Mouse (Mus musculus) urinary bladder, postnatal 25 days (tissue): ENCODE results near the gene Cdip1.
"Not testable (repeated sequence)": the region's sequence is repeated elsewhere in the genome, so short reads cannot be mapped to it uniquely, and the experiment has no call there.

ENCODE experiments used
- DNase-seq: peaks from one replicate; pipeline ENCODE4 v3.0.0; 2022; ENCODE audit warnings: low spot score

Gene Cdip1

DNA sequence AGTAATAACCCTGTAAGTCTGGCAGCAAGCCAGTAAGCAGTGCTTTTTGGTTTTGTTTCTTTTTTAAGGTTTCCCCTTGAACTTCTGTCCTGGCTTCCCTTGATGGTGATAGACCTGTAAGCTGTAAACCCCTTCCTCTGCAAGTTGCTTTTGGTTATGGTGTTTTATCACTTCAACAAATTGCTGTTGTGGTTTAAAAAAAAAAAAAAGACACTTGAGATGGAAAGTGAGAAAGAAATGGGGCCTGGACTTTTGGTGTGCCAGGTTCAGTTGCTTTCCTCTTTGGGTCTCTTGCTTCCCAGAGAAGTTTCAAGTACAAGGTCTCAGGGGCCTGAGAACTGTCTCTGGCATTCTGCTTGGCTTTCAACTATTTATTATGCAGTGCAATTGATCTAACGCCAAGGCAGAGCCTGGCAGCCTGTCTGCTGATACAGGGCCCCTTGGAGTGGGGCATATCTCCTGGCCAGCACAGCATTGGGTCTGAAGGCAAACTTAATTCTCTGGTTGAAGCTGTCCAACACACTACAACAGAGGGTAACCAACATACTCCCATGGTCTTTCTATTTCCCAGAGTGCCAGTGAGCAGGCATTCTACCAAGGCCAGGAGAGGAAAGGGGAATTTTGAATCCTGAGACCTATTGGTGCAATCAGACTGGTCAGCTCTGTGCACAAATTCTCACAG is 16.7 kb downstream of the Cdip1 start:
- no peak for DNase-seq

DNA sequence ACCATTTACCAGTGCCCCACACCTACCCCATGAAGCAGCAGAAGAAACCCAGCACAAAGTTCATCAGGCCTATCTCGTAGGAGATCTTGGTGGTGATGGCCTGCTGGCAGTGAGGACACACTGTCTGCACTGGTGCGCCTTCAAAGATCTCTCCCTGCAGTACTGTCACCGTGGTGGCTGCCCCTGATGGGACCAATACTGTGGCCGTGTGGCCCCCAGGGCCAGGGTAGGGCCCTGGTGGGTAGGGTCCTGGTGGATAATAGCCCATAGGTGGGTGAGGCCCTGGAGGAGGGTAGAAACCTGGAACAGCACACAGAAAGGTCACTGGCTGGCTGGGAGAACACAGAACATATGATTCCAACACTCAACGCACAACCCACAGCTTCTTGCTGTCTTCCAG is 21.4 kb downstream of the Cdip1 start:
- no peak for DNase-seq

DNA sequence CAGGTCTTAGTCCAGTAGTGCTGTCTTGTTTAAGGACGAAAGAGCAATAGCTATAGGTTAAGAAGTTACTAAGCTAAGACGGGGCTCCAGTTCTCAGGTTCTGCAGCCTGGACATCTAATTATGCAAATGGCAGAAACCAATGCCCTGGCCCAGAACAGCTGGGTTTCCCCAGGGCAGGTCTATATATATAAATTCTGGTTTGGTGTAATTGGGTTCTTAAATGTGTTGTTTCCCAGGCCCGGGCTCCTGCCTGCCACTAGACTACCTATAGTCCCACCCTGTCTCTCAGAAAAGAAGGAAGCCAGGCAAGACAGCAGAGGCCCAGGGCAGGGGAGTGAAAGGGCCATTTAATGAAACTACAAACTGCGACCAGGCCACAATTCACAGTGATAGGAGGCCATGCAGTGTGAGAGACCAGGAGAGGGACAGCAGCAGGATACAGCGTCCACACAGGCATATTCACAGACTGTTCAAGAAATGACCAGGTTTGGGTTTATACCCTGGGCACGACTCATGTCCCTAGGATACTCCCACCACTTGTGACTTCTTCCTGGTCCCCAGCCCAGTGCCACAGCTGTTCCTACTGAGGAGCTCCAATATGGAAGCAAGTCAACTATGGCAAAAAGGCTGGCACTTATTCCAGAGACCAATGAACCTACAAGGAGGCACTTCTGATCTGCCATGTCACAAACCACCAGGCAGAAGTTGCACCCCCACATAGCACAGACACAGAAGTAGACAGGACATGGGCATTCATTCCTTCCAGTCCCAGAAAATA is 22.9 kb downstream of the Cdip1 start:
- DNase-seq, result no peak

DNA sequence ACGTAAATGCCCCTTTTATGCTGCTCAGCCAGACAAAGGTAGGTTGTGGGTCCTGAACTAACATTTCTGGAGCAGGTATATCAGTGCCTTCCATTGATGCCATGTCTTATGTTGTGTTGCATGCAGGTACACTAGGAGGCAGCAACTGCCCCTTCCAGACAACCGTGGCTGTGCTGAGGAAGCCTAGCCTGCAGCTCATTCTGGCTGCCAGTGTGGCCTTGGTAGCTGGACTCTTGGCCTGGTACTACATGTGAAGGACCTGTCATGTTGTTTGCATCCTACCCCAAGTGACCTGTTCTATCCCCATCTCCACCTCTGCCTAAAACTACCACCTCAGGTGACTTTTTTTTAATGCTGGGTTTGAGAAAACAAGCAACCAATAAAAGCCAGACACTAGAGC is 24.2 kb downstream of the Cdip1 start:
- no peak for DNase-seq

DNA sequence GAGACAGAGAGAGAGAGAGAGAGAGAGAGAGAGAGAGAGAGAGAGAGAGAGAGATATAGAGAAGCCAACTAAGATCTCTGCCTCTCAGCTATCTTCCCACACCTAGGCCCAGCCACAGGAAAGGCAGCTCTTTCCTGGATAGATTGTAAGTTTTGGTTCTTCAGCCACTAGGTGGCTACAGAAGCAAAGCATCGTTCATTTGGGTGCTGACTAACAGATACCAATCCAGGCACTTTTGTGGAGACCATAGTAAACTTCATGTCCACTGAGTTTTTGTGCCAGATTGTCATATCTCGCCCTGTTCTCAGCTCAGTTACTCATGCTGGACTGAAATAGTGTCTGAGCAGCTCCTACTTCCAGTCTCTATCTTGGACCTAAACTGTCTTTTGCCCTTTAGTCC is 26.8 kb downstream of the Cdip1 start:
- no peak for DNase-seq

DNA sequence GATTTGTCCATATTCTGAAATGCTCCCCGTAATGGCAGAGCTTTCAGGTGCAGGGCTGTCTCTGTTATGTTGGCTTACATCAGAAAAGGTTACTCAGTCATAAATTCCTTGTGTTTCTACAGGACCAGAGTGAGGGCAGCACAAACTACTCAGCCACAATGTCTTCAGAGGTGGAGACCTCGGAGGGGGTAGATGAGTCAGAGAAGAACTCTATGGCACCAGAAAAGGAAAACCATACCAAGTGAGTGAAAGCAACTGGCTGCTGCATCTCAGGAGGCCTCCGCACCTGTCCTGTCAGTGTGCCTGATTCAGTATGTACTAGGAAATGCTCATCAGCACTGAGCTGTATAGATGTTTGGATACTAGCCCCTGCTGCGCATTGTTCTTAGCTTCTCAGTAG is 27.7 kb downstream of the Cdip1 start:
- DNase-seq, result no peak

DNA sequence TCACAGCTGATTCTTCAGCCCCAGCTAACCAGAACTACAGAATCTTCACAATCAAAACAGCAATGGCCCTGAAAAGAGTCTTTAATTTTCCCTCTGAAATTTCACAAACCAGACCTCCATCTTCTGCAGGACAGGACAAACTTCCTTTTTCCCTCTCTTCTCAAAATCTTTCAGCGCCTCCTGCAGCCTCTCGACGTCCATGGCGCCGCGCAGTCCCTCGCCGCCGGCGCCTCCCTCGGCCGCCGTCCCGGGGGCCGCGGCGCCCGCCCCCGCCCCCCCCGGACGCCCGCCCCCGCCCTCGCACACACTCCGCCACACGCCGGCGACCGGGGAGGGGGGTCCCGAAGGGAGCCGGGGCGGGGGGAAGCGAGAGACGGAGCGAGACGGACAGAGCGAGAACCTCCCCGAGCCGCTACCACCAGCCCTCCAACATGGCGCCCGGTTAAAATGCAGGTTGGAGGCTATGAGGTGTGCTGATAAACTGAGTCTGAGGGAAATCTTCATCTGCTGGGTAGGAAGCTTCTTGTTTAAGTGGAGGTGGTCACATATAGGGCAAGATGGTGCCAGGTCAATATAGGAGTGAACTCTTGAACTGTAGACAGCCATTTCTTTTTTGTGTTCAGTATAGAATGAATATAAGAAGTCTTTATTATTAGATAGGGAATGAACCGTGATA is 33.3 kb downstream of the Cdip1 start:
- not testable (repeated sequence) for DNase-seq

DNA sequence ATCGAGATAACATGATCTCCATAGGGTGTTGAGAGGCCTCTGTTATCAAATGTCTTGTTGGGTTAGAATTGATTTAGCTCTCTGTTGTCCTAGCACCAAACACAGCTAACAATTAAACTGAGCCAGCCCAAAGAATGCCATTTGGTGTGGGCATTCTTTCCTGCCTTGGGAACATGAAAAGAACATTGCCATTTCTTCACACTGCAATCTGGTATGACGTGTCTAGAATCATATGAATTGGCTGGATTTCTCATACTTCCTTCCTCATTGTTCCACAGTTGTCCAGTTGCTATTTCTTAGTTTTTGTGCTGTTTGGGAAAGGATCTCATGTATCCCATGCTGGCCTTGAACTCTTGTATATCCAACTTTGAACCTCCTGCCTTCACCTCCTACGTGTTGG is 36.0 kb downstream of the Cdip1 start:
- no peak for DNase-seq

DNA sequence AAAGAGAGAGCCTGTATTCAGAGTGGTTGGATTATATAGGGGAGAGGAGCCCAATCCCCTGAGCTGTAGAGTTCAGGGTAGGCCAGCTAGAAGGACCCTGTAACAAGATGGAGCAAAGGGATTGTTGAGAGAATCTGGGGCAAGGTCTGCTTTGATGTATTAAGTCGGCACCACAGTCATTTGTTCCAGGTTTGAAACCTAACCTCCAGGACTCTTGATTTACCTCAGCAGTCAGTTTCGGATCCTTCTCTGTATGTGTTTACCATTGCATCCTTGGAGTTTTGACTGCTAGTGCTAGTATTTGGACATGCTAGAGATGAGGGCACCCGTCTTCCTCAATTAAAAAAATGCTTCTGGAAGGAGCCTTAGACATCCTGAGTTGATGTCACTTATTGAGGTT is 37.9 kb downstream of the Cdip1 start:
- DNase-seq, result no peak

DNA sequence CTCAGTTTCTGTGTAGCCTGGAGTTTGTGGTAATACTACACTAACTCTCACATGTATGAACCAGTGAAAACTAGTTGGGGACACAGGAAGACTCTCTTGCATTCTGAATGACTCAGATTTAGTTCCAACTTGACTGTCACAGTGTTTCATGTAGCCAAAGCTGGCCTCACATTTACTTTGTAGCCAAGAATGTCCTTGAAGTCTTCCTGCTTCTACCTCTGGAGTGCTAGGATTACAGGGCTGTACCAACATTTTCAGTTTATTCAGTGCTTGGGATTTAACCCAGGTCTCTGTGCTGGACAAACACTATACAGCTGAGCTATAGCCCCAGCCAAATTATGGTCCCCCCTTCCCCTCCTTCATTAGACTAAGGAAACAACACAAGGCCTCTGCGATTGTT is 47.9 kb downstream of the Cdip1 start:
- DNase-seq, result no peak

DNA sequence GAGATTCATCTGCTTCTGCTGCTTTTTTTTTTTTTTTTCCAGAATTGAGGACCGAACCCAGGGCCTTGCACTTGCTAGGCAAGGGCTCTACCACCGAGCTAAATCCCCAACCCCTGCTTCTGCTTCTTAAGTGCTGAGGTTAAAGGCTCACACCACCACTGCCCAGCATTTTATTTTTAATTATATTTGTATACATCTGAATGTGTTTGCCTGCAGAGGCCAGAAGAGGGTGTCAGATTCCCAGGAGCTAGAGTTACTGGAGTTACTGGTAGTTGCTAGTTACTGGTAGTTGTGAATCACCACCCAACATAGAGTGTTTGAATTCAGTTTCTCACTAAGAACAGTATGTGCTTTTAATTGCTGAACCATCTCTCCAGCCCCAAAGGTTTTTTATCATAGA is 50.1 kb downstream of the Cdip1 start:
- no peak for DNase-seq

DNA sequence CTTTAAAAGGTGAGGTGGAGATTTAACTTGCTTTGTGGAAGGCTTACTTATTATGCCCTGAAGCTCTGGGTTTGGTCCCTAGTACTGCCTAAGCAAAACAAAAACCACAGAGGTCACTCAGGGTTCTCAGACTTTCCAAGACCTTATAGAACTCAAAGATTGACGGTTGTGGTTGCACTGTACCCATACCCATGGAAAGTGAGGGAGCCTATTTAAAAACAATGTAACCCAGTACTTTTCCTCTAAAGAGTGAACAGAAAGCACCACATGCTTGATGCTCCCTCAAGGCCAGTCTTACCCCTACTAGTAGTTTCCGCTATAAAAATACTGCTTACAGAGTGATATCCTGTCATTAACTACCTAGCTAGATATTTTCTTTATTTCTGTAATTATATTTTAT is 53.8 kb downstream of the Cdip1 start:
- DNase-seq, result no peak

DNA sequence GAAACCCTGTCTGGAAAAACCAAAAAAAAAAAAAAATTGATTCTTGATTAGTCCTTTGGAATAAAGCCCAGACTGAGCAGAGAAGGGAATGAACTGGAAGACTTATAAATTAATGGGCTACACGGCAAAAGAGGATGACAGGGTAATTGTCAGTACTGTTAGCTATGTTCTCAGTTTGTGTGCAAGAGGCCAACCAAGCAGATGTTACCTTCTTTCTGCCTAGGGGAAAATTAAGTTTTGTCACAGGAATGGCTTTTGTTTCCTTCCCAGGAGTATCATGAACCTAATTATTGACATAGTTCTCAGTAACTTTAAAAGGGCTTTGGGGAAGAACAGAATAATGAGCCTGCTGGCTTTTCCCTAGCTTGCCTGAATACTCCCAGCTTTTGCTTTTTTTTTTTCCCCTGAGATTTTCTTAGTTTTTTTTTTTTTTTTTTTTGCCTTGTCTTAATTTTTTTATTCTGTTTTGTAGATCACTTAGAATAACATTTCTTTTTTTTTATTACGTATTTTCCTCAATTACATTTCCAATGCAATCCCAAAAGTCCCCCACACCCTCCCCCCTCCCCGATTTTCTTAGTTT is 59.2 kb downstream of the Cdip1 start:
- no peak for DNase-seq

DNA sequence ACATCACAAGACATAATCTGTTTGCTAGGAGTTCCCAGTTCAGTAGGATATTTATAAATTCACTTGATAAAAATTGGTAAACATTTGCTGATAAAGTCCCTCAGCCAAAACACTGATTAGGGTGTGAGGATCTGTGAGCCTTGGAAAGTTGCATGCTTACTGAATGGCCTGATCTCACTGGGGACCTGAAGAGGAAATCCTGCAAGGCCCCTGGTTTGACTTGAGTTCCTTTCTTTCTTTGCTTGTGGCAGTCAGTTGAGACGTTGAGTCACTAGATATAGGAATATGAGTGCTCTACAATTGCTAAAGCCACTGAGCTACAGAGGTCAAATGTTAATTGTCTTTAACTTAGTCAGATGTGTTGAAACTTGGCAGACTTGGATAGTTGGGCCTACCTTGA is 62.1 kb downstream of the Cdip1 start:
- DNase-seq, result no peak

DNA sequence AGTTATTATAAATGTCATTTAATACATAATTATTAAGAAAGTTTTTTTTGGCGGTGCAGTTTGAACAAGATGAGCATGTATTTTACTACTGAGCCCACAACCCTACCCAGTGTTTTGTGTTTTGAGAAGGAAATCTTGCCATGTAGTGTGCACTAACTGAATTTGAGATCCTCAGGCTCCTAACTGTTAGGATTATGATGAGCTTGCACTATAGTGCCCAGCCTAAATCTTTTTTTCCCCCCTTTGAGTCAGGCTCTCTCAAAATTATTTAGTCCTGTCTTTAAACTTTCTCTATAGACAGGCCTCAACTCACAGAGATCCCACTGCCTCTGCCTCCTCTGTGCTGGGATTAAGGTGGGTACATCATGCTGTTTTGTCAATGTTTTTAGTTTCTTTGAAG is 62.6 kb downstream of the Cdip1 start:
- no peak for DNase-seq

DNA sequence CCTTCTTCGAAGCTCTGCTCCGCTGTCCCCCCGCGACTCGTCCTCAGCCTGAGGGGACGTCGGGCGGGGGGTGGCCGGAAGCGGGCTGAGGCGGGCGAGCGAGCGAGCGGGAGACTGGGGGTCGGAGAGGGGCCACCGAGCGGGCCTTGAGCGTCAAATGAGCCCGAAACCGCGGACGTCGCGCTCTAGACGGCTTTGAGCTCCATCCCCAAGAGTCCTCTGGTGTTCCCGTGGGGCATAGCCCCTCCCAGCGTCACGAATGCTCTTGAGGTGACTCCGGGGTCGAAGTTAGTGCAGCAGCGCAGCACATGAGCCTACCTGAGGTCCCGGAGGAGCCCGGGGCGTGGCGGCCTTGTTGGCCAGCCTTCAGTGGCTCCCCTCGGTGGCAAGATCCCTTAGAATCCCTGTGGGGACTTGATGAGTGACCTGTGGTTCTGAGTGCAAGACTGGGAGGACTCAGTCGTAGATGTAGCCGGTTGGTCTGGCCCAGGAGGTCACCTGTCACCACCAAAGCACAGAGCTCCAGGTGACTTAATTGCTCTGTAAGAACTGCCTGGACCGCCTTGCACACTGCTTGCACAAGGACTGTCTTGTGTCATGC is 63.5 kb downstream of the Cdip1 start:
- DNase-seq, result no peak

DNA sequence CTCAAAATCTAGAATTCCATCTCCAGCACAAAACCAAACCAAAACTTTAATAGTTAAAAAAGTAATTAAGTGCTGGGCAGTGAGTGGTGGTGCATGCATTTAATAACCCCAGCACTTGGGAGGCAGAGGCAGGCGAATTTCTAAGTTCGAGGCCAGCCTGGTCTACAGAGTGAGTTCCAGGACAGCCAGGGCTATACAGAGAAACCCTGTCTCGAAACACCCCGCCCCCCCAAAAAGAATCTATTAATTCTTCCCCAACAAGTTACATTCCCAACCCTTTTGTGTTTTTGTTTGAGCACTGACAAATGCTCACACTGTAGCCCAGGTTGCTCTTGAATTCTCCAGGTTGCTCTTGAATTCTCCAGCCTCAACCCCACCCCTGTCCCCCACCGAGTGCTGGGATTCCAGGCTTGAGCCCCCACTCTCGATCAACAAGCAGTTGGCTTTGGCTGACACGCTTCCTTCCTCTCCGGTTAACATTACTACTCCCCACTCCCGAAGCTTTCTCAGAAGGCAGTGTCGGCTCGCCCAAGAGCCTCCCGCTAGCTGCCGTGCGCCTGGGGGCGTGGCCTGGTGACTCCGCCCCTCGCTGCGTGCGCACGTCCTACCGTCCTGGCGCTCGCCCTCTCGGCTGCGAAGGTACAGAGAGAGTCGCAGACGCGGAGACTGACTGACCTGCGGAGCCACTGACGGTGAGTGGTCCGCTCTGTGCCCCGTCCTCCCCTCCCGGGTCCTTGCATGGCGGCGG is 64.1 kb downstream of the Cdip1 start, which contains the start of gene Hmox2:
Gene Hmox2, plus strand, starts transcription at position 582 of the 748 bp plus-strand sequence.
- peak; percentile 96 for DNase-seq

DNA sequence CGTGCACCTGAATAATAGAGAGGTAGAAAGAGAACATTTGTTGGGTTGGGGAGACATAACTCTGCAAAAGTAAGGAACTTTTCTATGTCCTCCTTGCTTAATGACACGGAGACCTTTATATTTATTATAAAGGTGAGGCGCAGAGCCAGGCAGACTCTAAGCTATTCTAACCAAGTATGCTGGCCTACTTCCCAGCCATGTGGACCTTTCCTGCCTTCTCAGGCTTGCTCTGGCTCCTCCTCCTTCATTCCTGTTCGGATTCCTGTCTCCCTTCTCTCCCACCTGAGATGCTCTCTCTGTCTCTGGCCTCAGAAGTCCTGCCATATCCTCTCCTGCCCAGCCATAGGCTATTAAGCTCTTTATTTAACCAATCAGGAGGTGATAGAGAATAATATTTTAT is 64.8 kb downstream of the Cdip1 start:
- no peak for DNase-seq

DNA sequence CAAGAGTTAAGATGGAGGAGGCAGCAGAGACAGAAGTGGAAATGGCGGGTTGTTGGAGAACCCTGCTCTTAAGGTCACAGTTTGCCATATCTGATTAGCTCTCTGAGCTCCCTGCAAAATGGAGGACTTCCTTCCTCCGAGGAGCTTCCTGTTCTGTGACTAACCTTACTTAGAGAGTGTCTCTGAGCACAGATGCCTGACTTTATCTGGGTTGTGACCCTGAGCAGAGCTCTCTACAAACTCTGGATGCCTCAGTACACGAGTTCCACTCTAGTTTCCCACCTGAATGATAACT is 67.2 kb downstream of the Cdip1 start:
- no peak for DNase-seq

DNA sequence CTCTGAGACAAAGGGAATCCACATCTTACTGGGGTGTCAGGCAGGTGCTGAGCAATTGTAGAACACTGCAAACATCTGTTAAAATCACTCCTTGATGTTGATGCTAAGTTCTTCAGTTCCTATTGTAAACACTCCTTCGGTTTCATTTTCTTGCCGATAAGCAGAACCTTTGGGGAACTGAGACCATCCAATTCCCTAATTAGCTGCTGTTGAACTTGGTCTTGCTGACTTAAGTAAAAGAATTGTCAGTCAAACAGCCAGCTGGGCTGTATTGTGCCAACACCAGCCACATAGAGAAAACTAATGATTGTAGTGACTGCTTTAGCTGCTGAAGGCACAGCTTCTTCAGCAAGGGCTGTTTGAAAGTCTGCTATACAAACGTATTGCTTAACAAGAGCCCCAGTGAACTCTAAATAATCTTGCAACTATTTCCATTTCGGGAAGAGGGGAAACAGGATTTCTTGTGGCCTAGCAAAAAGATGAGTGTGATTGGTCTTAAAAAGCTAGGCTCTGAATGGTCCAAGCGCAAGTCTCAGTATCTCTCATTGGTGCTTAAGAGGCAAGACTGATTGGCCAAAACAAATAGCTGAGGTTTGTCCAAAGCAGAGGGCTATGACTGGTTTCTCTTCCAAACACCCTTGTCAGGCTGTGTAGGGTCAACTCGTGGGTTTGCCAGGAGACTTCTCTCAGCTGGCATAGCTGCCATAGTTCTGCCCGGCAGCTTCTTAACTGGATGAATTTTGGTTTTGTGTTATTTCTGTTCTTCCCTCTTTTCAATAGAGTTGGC is 67.8 kb downstream of the Cdip1 start:
- DNase-seq, result no peak
